Mouse (Mus musculus): ENCODE measurements at regions not wholly inside any gene's neighbourhood (a gene's known extent, or its start where the extent isn't known, plus 50 kb on each side); places are given as distances from the start of the nearest gene placed in this dataset.

DNA sequence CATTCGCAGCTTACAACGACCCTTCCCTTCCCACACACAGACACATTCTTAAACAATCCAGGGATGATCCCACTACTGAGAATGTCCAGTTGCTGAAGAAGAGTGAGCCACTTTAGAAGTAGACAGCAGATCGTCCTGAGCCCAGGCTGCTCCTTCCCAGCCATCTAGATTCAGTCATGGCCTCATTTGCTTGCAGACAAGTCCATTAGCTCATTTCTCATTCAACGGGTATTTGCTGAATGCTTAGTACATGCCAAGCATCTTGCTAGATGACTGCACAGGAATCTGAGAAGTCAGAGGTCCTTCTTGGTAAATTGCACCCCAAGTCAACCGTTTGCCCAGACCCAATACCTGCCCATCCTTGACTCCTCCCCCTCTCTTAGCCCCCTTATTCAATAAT lies 57.8 kb downstream of the Ier5 start:
- Histone ChIP-seq H3K27ac (no peak overlapping the region), H3K4me3 (no peak overlapping the region)
- TF ChIP-seq CTCF (IDR thresholded peaks at IDR 0.05), result no peak
- DNase-seq, result no peak
- intact Hi-C loops (cut with DNase I), result no loop called here

DNA sequence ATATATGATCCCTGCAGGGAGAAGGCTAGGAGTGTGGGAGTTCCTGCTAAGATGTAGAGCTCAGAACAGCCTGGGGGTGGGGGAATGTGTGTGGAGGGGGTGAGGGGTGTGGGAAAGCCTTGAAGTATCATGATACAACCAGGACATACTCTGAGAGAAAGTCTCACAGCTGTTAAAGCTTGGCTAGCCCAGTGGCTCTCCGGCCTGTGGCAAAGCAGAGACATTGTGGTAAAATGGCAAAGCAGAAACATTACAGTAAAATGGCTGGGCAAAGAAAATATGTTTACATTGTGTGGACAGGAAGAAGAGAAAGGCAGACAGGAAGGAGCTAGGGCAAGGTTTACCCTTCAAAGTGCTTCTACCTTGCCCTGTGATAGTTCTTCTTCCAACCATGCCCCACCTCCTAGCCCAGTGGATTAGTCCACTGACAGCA lies 58.5 kb downstream of the Ier5 start:
- intact Hi-C loops (cut with DNase I), result no loop called here
- Histone ChIP-seq H3K4me3 (no peak overlapping the region), H3K27ac (no peak overlapping the region; the same call in 1 of the 2 replicates)
- no peak for TF ChIP-seq CTCF (IDR thresholded peaks at IDR 0.05)
- DNase-seq, result no peak

DNA sequence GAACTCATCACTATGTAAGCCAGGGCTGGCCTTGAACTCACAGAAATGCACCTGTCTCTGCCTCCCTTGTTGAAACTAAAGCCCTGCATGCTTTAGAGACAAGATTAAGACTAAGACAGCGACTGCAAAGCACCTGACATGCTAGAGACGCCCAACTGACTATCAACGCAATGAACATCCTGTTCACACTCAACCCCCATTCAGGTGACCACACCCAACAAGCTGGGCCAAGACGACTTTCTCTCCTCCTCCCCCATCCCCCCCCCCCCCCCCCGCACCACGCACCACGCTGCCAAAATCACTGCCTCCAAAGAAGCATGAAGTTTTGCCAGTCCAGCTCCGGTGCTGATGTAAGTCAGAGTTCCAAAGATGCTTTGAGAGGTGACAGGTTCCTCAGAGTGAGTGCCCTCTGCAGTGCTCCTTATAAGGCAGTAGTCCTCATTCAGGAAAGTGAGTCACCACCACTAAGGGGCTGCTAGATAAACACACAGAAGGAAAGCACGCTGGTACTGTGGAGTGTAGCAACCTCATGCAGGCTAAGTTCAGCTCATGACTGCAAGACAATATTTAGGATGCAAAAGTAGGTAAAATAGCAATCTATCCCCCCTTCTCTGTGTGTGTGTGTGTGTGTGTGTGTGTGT lies 59.2 kb downstream of the Ier5 start:
- intact Hi-C loops (cut with DNase I), result no loop called here
- Histone ChIP-seq H3K4me3 (no peak overlapping the region), H3K27ac (0 out of 2 replicates have a peak overlapping the region, but pooled peaks have one; percentile 5)
- no peak for DNase-seq
- no peak for TF ChIP-seq CTCF (IDR thresholded peaks at IDR 0.05)

DNA sequence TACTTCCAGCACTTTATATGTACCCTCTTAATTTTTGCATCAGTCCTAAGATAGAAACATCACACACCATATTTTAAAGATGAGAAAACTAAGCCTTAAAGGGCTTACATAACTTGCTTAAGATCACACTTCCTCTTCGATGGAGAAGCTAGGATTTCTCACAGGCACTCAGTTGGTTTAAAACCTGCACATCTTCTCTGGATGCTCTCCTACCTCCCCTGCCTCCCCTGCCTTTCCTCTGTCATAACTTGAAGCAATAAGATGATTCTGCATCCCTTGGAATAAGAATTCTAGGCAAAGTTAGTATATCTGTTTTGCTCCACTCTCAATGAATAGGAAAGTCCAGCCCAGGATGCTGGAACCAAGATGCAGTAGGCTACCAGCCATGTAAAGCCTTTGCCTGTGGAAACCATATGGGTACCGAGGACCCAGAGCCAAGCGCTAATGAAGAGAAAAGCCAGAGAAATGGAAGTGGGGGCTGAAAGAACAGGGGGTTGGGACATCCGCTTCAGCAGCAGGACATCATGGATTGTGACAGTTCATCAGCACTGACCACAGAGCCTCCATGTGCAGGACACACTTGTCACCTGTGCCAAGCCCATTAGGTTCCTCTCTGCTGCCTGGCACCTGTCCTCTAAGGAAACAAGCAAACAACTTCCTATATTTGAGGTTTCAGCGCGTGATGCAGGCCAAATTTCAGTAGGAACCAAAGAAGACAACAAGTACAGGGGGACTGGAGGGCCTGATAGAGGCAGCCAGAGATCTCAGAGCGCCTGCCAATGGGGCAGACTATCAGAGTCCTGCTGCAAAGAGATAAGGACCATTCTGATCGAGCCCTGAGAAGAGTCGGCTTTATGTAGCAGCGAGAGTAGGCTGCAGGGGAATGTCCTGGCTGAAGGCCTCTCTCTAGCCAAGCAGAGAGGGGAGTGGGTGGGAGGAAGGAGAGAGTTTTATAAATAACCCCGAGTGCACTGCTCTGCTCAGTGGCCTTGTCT lies 60.5 kb downstream of the Ier5 start:
- intact Hi-C loops (cut with DNase I), result no loop called here
- no peak for TF ChIP-seq CTCF (IDR thresholded peaks at IDR 0.05)
- Histone ChIP-seq H3K27ac (no peak overlapping the region), H3K4me3 (no peak overlapping the region)
- DNase-seq, result no peak

DNA sequence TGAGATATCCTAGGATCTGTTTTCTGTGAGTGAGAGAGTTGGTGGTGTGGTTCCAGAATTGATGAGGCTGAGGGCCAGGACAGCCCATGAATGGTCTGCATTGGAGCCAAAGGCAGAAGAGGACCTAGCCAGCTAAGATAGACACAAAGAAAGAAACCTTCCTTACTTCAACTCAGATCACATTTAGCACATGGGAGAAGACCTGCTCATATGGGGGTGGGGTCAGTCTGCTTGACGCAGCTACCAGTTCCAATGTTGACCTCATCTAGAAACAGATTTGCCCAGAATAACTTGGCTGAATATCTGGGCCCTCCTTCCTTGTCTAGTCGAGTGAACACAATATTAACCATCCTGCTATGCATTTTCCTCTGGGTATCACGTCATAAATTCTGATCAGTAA lies 62.0 kb downstream of the Ier5 start:
- no peak for TF ChIP-seq CTCF (IDR thresholded peaks at IDR 0.05)
- DNase-seq, result no peak
- H3K27ac ChIP-seq, result no peak overlapping the region
- H3K4me3 ChIP-seq, result no peak overlapping the region
- intact Hi-C loops (cut with DNase I), result no loop called here

DNA sequence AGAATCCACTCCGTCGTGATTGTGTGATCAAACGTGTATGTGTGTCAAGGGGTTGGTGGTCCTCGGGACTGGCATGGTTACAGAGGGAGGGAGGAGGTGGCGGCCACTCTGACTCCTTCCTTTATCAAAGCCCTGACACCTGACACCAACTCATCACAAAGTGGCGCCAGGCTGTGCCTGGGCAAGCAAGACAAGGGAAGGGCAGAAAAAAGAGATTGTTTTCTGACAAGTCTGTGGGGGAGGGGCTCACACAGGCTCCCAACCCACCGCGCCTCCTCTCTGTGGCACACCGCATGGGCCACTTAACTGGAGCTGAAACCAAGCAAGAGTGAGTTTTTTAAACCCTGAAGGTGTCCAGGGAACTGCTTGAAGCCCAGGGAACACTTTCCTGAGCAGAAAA lies 68.5 kb downstream of the Ier5 start:
- H3K27ac ChIP-seq, result no peak overlapping the region
- intact Hi-C loops (cut with DNase I), result no loop called here
- no peak for TF ChIP-seq CTCF (IDR thresholded peaks at IDR 0.05)

DNA sequence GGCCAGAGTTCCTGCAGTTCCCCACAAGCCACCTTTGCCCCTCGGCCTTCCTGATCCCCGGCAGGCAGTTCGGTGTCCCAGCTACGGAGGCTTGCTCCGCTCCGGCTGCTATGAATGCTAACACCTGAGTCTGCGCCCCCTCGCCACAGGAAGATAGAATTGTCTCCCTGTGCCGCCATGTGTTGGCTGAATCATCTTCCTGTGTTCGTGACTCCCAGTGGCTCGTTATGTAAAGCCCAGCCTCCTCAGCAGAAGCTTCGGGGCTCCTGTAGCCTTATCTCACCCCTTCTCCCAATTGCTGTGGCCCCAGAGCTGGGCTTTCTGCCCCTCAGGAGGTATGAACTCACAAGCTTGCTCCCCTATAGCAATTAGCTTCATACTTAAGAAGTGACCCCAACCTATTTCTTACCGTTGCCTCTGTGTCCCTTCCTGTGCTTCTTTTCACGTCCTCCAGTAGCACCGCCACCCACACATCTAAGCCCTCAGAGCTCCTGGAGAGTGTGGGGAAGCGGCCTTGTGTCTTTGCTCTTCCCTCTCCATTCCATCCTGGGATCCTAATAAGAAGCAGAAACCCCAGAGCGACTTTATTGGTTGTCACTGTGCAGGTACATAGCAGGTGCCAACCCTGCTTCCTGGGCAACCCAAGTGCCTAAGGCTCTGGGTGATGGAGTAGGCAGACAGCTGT lies 70.1 kb downstream of the Ier5 start:
- H3K4me3 ChIP-seq, result peak overlapping the region; percentile 45
- no peak for DNase-seq
- H3K27ac ChIP-seq, result no peak overlapping the region
- intact Hi-C loops (cut with DNase I), result no loop called here
- TF ChIP-seq CTCF (IDR thresholded peaks at IDR 0.05), result no peak

More for the DNA sequence above, 68.5 kb downstream of the Ier5 start:
- H3K4me3 ChIP-seq, result no peak overlapping the region
- DNase-seq, result no peak

DNA sequence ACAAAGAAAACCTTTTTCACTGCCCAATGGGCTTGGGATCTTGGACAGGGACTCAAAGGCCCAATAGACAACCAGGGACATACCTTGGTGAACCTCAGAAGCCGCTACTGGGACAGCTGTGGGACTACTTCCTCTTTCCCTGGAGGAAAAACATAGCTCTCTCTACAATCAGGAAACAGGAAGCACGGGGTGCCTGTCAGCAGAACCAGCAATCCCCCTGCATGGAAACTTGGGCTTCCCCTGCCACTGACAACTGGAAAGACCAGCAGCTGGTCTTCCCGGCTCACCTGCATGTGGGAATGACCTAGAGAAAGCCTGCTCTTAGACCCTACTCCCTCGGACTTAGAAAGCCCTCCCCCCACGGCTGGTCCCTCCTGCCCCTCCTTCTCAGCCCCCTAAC lies 70.7 kb downstream of the Ier5 start:
- TF ChIP-seq CTCF (IDR thresholded peaks at IDR 0.05), result no peak
- H3K27ac ChIP-seq, result no peak overlapping the region
- peak overlapping the region; percentile 45 for H3K4me3 ChIP-seq
- intact Hi-C loops (cut with DNase I), result no loop called here
- DNase-seq, result no peak

DNA sequence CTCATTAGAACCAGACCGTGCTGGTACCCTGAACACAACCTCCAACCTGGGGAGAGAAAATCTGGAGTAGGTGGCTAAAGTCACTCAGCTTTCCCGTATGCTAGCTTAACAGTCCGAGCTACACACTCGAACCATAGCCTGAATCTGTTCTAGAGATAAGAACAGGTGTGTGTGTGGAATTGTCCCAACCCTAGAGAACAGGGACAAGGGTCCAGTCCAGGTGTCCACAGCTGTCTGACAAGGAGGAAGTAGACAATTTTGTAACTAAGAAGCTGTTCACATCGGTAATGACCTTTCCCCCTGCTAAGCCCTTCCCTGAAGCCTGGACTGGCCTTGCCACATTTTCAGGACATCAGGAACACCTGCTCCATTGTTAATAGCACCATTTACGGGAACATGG lies 71.3 kb downstream of the Ier5 start:
- no peak for TF ChIP-seq CTCF (IDR thresholded peaks at IDR 0.05)
- H3K27ac ChIP-seq, result no peak overlapping the region
- intact Hi-C loops (cut with DNase I), result no loop called here

DNA sequence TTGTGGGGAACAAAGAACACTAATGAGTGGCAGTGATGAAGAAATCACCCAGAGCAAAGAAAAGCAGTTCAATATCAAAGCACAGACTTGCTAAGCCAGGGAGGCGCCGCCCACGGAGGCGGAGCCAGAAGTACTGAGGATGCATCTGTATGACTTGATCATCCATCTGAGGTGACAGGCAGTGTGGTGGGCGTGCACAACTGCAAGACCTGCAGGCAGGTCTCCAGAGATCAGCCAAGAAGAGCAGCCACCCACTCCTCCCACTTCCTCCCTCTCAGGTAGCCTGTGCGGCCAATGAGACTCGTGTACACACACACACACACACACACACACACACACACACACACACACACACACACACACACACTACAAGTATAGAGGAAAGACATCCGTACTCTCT lies 71.9 kb downstream of the Ier5 start:
- intact Hi-C loops (cut with DNase I), result loop anchor here (2.0 kb wide), 1 partner anchor 255 kb away; no protein-coding TSS in a partner anchor
- no peak for TF ChIP-seq CTCF (IDR thresholded peaks at IDR 0.05)
- no peak for DNase-seq
- no peak overlapping the region for H3K4me3 ChIP-seq
- H3K27ac ChIP-seq, result no peak overlapping the region

More for the DNA sequence above, 71.3 kb downstream of the Ier5 start:
- H3K4me3 ChIP-seq, result no peak overlapping the region
- DNase-seq, result no peak

DNA sequence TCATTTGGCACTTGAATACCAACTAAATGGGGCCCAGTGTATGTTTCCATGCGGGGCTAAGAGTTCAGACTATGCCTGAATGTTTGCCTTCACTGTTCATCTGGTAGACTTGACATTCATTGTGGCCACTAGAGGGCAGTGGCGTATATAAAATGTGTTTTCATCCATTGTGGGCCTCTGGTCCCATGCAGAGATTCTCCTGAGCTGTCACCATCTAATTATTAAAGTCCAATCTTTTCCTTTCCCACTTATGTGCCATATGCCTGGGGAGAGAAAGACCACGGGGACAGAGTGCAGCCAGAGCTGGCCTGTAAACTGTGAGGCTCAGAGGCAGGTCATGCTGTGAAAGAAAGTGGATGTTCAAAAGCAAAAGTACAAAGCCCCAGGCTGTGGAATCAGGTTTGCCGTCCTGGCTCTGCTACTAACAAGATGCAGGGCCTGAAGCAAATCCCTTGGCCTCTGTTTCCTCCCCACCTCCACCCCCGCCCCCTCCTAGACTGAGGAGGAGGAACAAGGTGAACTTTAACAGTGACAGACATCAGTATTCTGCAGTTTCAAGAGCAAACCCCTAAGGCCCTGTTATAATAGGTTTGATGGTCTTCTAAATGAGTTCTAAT lies 73.5 kb downstream of the Ier5 start:
- no peak overlapping the region for H3K27ac ChIP-seq
- intact Hi-C loops (cut with DNase I), result loop anchor here (1.0 to 2.0 kb wide), 3 partner anchors 192 to 257 kb away; no protein-coding TSS in a partner anchor
- TF ChIP-seq CTCF (IDR thresholded peaks at IDR 0.05), result peak; percentile 90
- no peak overlapping the region for H3K4me3 ChIP-seq
- peak; percentile 72 for DNase-seq

DNA sequence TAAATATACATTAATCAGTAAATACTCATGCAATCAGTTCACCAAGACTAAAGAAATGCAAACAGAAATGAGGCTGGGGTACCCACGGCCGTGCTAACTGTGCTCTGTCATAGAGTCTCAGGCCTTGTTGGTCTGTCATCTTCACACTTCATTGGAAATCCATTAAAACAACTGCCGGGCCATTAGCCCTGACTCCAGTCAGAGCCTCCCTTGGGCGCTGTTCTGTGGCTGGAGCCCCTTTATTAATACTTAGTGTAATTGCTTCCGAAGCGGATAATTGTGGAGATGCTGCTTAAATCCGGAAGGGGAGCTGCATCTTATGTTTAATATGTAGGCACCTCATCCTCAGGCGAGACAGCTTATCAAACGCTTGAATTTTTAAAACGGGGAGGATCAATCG lies 76.1 kb downstream of the Ier5 start:
- TF ChIP-seq CTCF (IDR thresholded peaks at IDR 0.05), result no peak
- Histone ChIP-seq H3K27ac (no peak overlapping the region), H3K4me3 (no peak overlapping the region)
- DNase-seq, result no peak
- intact Hi-C loops (cut with DNase I), result no loop called here

Data from gastrocnemius, adult 2 months (tissue).